Comparison of ENCODE assay signal across 21 mouse cellular contexts in the genomic region with DNA sequence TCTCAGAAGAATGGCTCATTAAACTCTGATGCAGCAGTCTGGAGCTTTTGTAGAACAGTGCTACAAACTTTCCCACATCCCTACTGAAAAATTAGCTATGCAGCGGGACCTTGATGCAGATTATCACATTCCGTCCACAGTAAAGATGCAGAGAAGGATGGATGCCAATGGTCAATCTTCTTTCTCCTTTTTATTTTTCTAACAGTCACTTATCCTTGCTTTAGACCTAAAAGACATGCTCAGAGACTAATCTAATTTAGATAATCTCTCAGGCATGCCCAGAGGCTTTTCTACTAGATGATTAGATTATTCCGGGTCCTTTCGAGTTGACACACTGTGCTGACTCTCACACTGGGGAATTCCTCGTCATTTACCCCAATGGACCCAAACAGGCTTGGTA.
A peak's percentile ranks its signal among the peaks of the same experiment; 100 is the strongest.
DNase-seq lines count a peak whose midpoint lies in the region; ATAC-seq and TF ChIP-seq lines count a peak whose summit lies in the region.
"Had no signal": no experiment of that assay in that cellular context is flagged by ENCODE, and none has a peak within 500 bp of the region (broad histone marks: within the 10 kb centered on the region; RNA-seq: fewer than 3 reads in every experiment).

No protein-coding gene starts in this region.

- WGBS in midbrain, embryonic 10.5 days = 42% methylated on average over 5 of the region's 5 CpGs
- WGBS in midbrain, postnatal 0 days = 27% methylated on average over 5 of the region's 5 CpGs
- WGBS in midbrain, embryonic 13.5 days = 26% methylated on average over 5 of the region's 5 CpGs

- no peak overlapping the region for H3K9ac ChIP-seq in midbrain, postnatal 0 days (replicated peaks; ENCODE audit: low read length, poor library complexity, severe bottlenecking)
- no peak overlapping the region for H3K9ac ChIP-seq in midbrain, embryonic 13.5 days (replicated peaks)
- H3K9ac ChIP-seq: embryonic facial prominence, embryonic 13.5 days; forebrain, embryonic 12.5 days; hindbrain, embryonic 13.5 days had no signal

- H3K27me3 ChIP-seq in midbrain, embryonic 10.5 days (ENCODE audit: low read depth, poor library complexity, severe bottlenecking) = peaks cover 53% of the 10 kb centered on the region; the same call in 1 of the 2 replicates
- no peaks in the 10 kb centered on the region for H3K27me3 ChIP-seq in midbrain, postnatal 0 days (ENCODE audit: insufficient read depth, low read length)
- peaks cover 16% of the 10 kb centered on the region for H3K27me3 ChIP-seq in midbrain, embryonic 13.5 days
- H3K27me3 ChIP-seq: CH12.LX; embryonic facial prominence, embryonic 13.5 days; forebrain, embryonic 12.5 days; hindbrain, embryonic 13.5 days had no signal

- no peak overlapping the region for H3K4me3 ChIP-seq in midbrain, embryonic 10.5 days
- H3K4me3 ChIP-seq in midbrain, postnatal 0 days (ENCODE audit: low read depth, low read length) = no peak overlapping the region
- H3K4me3 ChIP-seq in midbrain, embryonic 13.5 days (replicated peaks) = no peak overlapping the region
- H3K4me3 ChIP-seq: embryonic facial prominence, embryonic 13.5 days; forebrain, embryonic 12.5 days; heart, embryonic 10.5 days; hindbrain, embryonic 13.5 days had no signal

- H3K36me3 ChIP-seq in midbrain, embryonic 10.5 days = no peaks in the 10 kb centered on the region
- no peaks in the 10 kb centered on the region for H3K36me3 ChIP-seq in midbrain, postnatal 0 days (ENCODE audit: insufficient read depth, low read length)
- no peaks in the 10 kb centered on the region for H3K36me3 ChIP-seq in midbrain, embryonic 13.5 days
- H3K36me3 ChIP-seq: embryonic facial prominence, embryonic 13.5 days; forebrain, embryonic 12.5 days; heart, embryonic 10.5 days; hindbrain, embryonic 13.5 days had no signal

- peak; percentile 23 for DNase-seq in midbrain, embryonic 10.5 days (ENCODE audit: low spot score)
- no peak for DNase-seq in midbrain, postnatal 0 days (ENCODE audit: low spot score)
- peak; percentile 19 for DNase-seq in retina, embryonic 14.5 days (ENCODE audit: low spot score)
- no peak for DNase-seq in adrenal gland, postnatal 25 days
- DNase-seq in left cerebral cortex, adult 18-20 months (ENCODE audit: low spot score in 2 of 2) = no peak
- DNase-seq: adrenal gland, adult 2 months; adrenal gland, postnatal 36 days; cerebellum, adult 11 months; cerebellum, adult 8-10 months; cerebellum, postnatal 14 days; gastrocnemius, postnatal 10 days; heart, adult 18-20 months; heart, postnatal 10 days; heart, postnatal 4 days had no signal

- ATAC-seq in midbrain, postnatal 0 days (ENCODE audit: low FRiP score) = no peak
- peak; percentile 82 for ATAC-seq in midbrain, embryonic 13.5 days
- ATAC-seq: forebrain, embryonic 16.5 days had no signal

- H3K9me3 ChIP-seq in midbrain, embryonic 10.5 days (replicated peaks) = no peaks in the 10 kb centered on the region
- H3K9me3 ChIP-seq in midbrain, postnatal 0 days (ENCODE audit: low read length) = no peaks in the 10 kb centered on the region
- no peaks in the 10 kb centered on the region for H3K9me3 ChIP-seq in midbrain, embryonic 13.5 days
- H3K9me3 ChIP-seq: embryonic facial prominence, embryonic 13.5 days; forebrain, embryonic 12.5 days; heart, embryonic 10.5 days; hindbrain, embryonic 13.5 days had no signal

- H3K27ac ChIP-seq in midbrain, embryonic 10.5 days (replicated peaks) = no peak overlapping the region
- H3K27ac ChIP-seq in midbrain, postnatal 0 days (ENCODE audit: low read depth, low read length) = no peak overlapping the region
- no peak overlapping the region for H3K27ac ChIP-seq in midbrain, embryonic 13.5 days
- H3K27ac ChIP-seq: embryonic facial prominence, embryonic 13.5 days; forebrain, embryonic 12.5 days; heart, embryonic 10.5 days; hindbrain, embryonic 13.5 days had no signal

- peaks cover 12% of the 10 kb centered on the region for H3K4me1 ChIP-seq in midbrain, embryonic 10.5 days
- H3K4me1 ChIP-seq in midbrain, postnatal 0 days (ENCODE audit: insufficient read depth, low read length) = no peaks in the 10 kb centered on the region
- H3K4me1 ChIP-seq in midbrain, embryonic 13.5 days (replicated peaks) = no peaks in the 10 kb centered on the region
- H3K4me1 ChIP-seq: embryonic facial prominence, embryonic 13.5 days; forebrain, embryonic 12.5 days; heart, embryonic 10.5 days; hindbrain, embryonic 13.5 days had no signal

- TF ChIP-seq CTCF in midbrain, postnatal 0 days (IDR thresholded peaks at IDR 0.05) = no peak

- H3K4me2 ChIP-seq in midbrain, postnatal 0 days (ENCODE audit: low read depth, low read length, poor library complexity, severe bottlenecking) = no peak overlapping the region
- no peak overlapping the region for H3K4me2 ChIP-seq in midbrain, embryonic 13.5 days (replicated peaks)
- H3K4me2 ChIP-seq: embryonic facial prominence, embryonic 13.5 days; forebrain, embryonic 12.5 days; hindbrain, embryonic 13.5 days had no signal

Comparison
In these comparisons a context has a peak if more than half of its experiments do, and no peak if none do; other contexts are left out.
1. DNase-seq: peak in midbrain, embryonic 10.5 days (single experiment) and retina, embryonic 14.5 days (single experiment); none in midbrain, postnatal 0 days (single experiment), adrenal gland, postnatal 25 days (single experiment) and left cerebral cortex, adult 18-20 months (0 of 2).